Mouse (Mus musculus) central nervous system, embryonic 14 days (tissue): Measurements from ENCODE around the gene Unc80. TPM values are rescaled to one million over a fixed set of nuclear protein-coding genes. Genes with fewer than 3 reads are reported as not detected.

Source experiments
- polyA plus RNA-seq: library from polyadenylated mRNA; depleted of rRNA; stranded (reverse); fragments of >200 nt; gene quantifications from 2 replicates; pipeline ENCODE4 v1.2.3, GENCODE M21; 2012; rRNA removed

The Unc80 gene
- polyA plus RNA-seq: 5.8 and 5.9 TPM in 2 replicates

GRCm38 (mm10) chr1:66467821-66468703 lies at the start of gene Unc80:
Gene Unc80, plus strand, starts transcription at chr1:66468367.

GRCm38 (mm10) chr1:66700693-66701575 lies 232.8 kb downstream of the Unc80 start, which contains the start of gene Rpe:
Gene Rpe, plus strand, starts transcription at chr1:66700831.

Other genes starting within 250 kb of the Unc80 start
- 26.5 and 29.6 TPM in 2 replicates for gene Rpe, start 232.5 kb downstream of the Unc80 start, polyA plus RNA-seq